ENCODE assay signal across 8 mouse cellular contexts in the genomic region with DNA sequence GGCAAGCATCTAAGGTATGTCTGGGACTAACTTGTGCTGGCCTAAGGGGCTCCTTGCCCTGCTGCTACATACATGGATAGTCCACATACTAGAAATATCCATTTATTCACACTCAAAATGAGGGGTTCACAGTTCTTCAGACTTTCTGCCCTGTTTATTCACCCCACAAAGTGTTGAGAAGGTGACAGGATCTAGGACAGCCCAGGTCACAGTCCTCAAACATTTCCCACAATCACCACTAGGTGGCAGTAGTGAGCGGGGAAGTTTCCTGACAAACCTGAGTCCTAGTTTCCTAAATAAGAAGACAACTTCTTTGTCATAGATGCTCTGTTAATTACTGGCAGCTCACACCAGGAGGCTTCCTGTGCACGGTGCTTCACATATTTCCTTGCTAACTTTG. TPM values are rescaled to one million over a fixed set of nuclear protein-coding genes. Genes with fewer than 3 reads are reported as not detected.
DNase-seq lines count a peak whose midpoint lies in the region; ATAC-seq and TF ChIP-seq lines count a peak whose summit lies in the region.

No protein-coding gene starts in this region.

- no peaks in the 10 kb centered on the region for H3K79me2 ChIP-seq in CH12.LX (replicated peaks; ENCODE audit: control insufficient read depth, extremely low read depth, insufficient read depth, poor library complexity, severe bottlenecking)

- H3K9ac ChIP-seq in CH12.LX (ENCODE audit: insufficient read depth, low read depth) = no peak overlapping the region
- H3K9ac ChIP-seq in forebrain, embryonic 15.5 days (replicated peaks) = no peak overlapping the region
- no peak overlapping the region for H3K9ac ChIP-seq in kidney, postnatal 0 days (ENCODE audit: low read depth, low read length)

- dilution Hi-C loops in CH12.LX (cut with MboI; ENCODE audit: extremely low pct_ligation_motif_present, extremely low pct_unique_long_range_greater_than_20kb, low sequenced_read_pairs) = no loop called here

- in situ Hi-C loops in CH12.LX (cut with MboI; ENCODE audit: low pct_ligation_motif_present, low pct_unique_long_range_greater_than_20kb, low sequenced_read_pairs) = loop anchor here (5.0 kb wide), 1 partner anchor 76 kb away; no protein-coding TSS in a partner anchor

- TF ChIP-seq CTCF in CH12.LX (conservative IDR thresholded peaks at IDR 0.05 in 1 of 2, IDR thresholded peaks at IDR 0.05 in 1 of 2; ENCODE audit: low read depth in 2 of 2, low read length in 2 of 2) = peak; percentile 79 to 98
- peak; percentile 92 for TF ChIP-seq CTCF in kidney, postnatal 0 days (IDR thresholded peaks at IDR 0.05; ENCODE audit: low read depth)

- peak; percentile 49 for ATAC-seq in forebrain, embryonic 15.5 days (replicated peaks)
- peak; percentile 55 for ATAC-seq in kidney, postnatal 0 days (replicated peaks; ENCODE audit: low FRiP score, low read depth)

- H3K27me3 ChIP-seq in CH12.LX (replicated peaks) = peaks cover 12% of the 10 kb centered on the region
- H3K27me3 ChIP-seq in forebrain, embryonic 15.5 days = no peaks in the 10 kb centered on the region
- H3K27me3 ChIP-seq in kidney, postnatal 0 days (ENCODE audit: insufficient read depth, low read length) = no peaks in the 10 kb centered on the region

- TF ChIP-seq POLR2A in CH12.LX (IDR thresholded peaks at IDR 0.05; ENCODE audit: low read depth, low read length) = no peak

- no peaks in the 10 kb centered on the region for H3K36me3 ChIP-seq in CH12.LX (replicated peaks in 1 of 2; ENCODE audit: control insufficient read depth in 1 of 2, insufficient read depth in 1 of 2, low read length in 1 of 2)
- H3K36me3 ChIP-seq in forebrain, embryonic 15.5 days = no peaks in the 10 kb centered on the region
- H3K36me3 ChIP-seq in kidney, postnatal 0 days (ENCODE audit: insufficient read depth, low read length) = no peaks in the 10 kb centered on the region

- H3K27ac ChIP-seq in CH12.LX (ENCODE audit: insufficient read depth, low read depth) = no peak overlapping the region
- H3K27ac ChIP-seq in forebrain, embryonic 15.5 days (replicated peaks) = no peak overlapping the region
- H3K27ac ChIP-seq in kidney, postnatal 0 days = no peak overlapping the region

- no peak overlapping the region for H3K4me2 ChIP-seq in CH12.LX (ENCODE audit: insufficient read depth, low read depth, poor library complexity, severe bottlenecking)
- H3K4me2 ChIP-seq in forebrain, embryonic 15.5 days (replicated peaks) = no peak overlapping the region
- no peak overlapping the region for H3K4me2 ChIP-seq in kidney, postnatal 0 days (ENCODE audit: low read length)

- H3K4me1 ChIP-seq in CH12.LX (ENCODE audit: control insufficient read depth in 1 of 2, insufficient read depth in 2 of 2) = peaks cover 0 to 3% of the 10 kb centered on the region in 2 experiments; a peak in 2 of 4 replicates
- H3K4me1 ChIP-seq in forebrain, embryonic 15.5 days = no peaks in the 10 kb centered on the region
- no peaks in the 10 kb centered on the region for H3K4me1 ChIP-seq in kidney, postnatal 0 days (replicated peaks; ENCODE audit: insufficient read depth, low read length)

- no peaks in the 10 kb centered on the region for H3K9me3 ChIP-seq in CH12.LX (replicated peaks; ENCODE audit: low read length)
- H3K9me3 ChIP-seq in forebrain, embryonic 15.5 days = no peaks in the 10 kb centered on the region
- H3K9me3 ChIP-seq in kidney, postnatal 0 days (replicated peaks; ENCODE audit: low read length) = no peaks in the 10 kb centered on the region

- DNase-seq in 416B (ENCODE audit: low read depth) (peak; percentile 52), CH12.LX (ENCODE audit: extremely low read depth) (peak; percentile 63)
- DNase-seq in c-Kit-positive CD71-positive TER-119-positive erythroid progenitor cells, embryonic 14.5 days (ENCODE audit: low spot score) = peak; percentile 52
- DNase-seq in kidney, postnatal 0 days (ENCODE audit: low spot score) = peak; percentile 76
- peak; percentile 22 to 36 for DNase-seq in lung, adult 18-20 months
- peak; percentile 45 for DNase-seq in ovary, postnatal 36 days (ENCODE audit: low spot score)
- peak; percentile 34 for DNase-seq in yolk sac, embryonic 10.5 days (ENCODE audit: low spot score)

- peak; percentile 45 for TF ChIP-seq RAD21 in CH12.LX (IDR thresholded peaks at IDR 0.05; ENCODE audit: low read depth, low read length)

- H3K4me3 ChIP-seq in CH12.LX (replicated peaks in 1 of 3; ENCODE audit: low read depth in 2 of 3, low read length in 2 of 3, poor library complexity in 1 of 3) = no peak overlapping the region
- no peak overlapping the region for H3K4me3 ChIP-seq in forebrain, embryonic 15.5 days
- H3K4me3 ChIP-seq in kidney, postnatal 0 days (replicated peaks; ENCODE audit: low read depth, low read length) = no peak overlapping the region

- WGBS in forebrain, embryonic 15.5 days = 0% methylated on average over 2 of the region's 2 CpGs
- 4% methylated on average over 2 of the region's 2 CpGs for WGBS in kidney, postnatal 0 days

- no peak for TF ChIP-seq EP300 in CH12.LX (IDR thresholded peaks at IDR 0.05; ENCODE audit: low read length)

TF ChIP-seq in CH12.LX, 34 proteins besides CTCF, POLR2A, EP300 and RAD21:
- TF ChIP-seq MAX (IDR thresholded peaks at IDR 0.05; ENCODE audit: low read length) = no peak
- TF ChIP-seq SMC3 (IDR thresholded peaks at IDR 0.05; ENCODE audit: low read depth, low read length) = peak; percentile 73
- TF ChIP-seq NELFE (IDR thresholded peaks at IDR 0.05; ENCODE audit: low read depth, low read length) = no peak
- no peak for TF ChIP-seq PAX5 (IDR thresholded peaks at IDR 0.05; ENCODE audit: low read length)
- no peak for TF ChIP-seq POLR2AphosphoS2 (IDR thresholded peaks at IDR 0.05; ENCODE audit: low read depth, low read length)
- no peak for TF ChIP-seq USF1 (IDR thresholded peaks at IDR 0.05; ENCODE audit: low read depth, low read length)
- no peak for TF ChIP-seq JUND (conservative IDR thresholded peaks at IDR 0.05; ENCODE audit: low read depth, low read length)
- no peak for TF ChIP-seq GABPA (IDR thresholded peaks at IDR 0.05; ENCODE audit: insufficient replicate concordance, low read depth, low read length)

RNA-seq across cellular contexts. Expression of a gene that starts 15.9 kb away (rescaled TPM):
- total RNA-seq in CH12.LX (2012; rRNA removed) (not detected in 2 replicates), CH12.LX (2014; rRNA removed) (not detected in 2 replicates)
- not detected in 2 replicates for polyA plus RNA-seq in CH12.LX (2012; ENCODE audit: insufficient read length, low read depth)
- polyA plus RNA-seq in forebrain, embryonic 15.5 days (2015; fragmentation: Nextera tagmentation; extraction: Ambion mirVana) = 7.4 and 8.1 TPM in 2 replicates
- 8.9 and 10.1 TPM in 2 replicates for polyA plus RNA-seq in kidney, postnatal 0 days (2015; fragmentation: Nextera tagmentation; extraction: Ambion mirVana)
